Mouse (Mus musculus) cerebellum, adult 2 months (tissue): ENCODE results near the gene Tctn1.

ENCODE experiments used
- CTCF ChIP-seq: fragments of 200-500 bp; IDR thresholded peaks from 2 replicates; pipeline ENCODE4 v1.5.1; 2011; ENCODE audit warnings: low read depth, mild to moderate bottlenecking, control low read depth, low read length, moderate library complexity, borderline replicate concordance; ENCODE audit not compliant: insufficient read depth
- POLR2A ChIP-seq: fragments of 200-500 bp; IDR thresholded peaks from 2 replicates; pipeline ENCODE4 v1.6.1; 2011; ENCODE audit warnings: low read length, control low read depth, borderline replicate concordance; ENCODE audit not compliant: insufficient read depth

GRCm38 (mm10) chr5:122233695-122234094 is 30.6 kb downstream of the Tctn1 start:
- TF ChIP-seq POLR2A (no peak), CTCF (no peak)
